Mouse (Mus musculus) WW6 (cell line): ENCODE data around the gene Fshr.

Experiments used
- DNase-seq: peaks from one replicate; pipeline ENCODE4 v3.0.0-alpha.2; 2013; ENCODE audit warnings: low read depth, low spot score

The Fshr gene

DNA sequence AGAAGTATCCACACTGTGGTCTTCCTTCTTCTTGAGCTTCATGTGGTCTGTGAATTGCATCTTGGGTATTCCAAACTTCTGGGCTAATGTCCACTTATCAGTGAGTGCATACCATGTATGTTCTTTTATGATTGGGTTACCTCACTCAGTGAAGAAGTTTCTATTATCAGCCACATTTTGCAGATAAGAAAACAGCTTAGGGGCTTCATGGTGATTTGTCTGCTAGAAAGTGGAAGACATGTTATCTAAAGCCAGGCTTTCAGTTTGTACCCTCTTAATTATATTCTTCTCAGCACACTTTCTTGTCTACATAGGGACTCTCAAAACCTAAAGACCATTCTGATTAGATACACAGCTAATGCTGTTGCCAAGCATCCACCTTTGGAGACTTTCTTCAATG, 165.8 kb downstream of the Fshr start:
- no peak for DNase-seq

GRCm38 (mm10) chr17:89032981-89033380, 167.5 kb downstream of the Fshr start:
- no peak for DNase-seq

DNA sequence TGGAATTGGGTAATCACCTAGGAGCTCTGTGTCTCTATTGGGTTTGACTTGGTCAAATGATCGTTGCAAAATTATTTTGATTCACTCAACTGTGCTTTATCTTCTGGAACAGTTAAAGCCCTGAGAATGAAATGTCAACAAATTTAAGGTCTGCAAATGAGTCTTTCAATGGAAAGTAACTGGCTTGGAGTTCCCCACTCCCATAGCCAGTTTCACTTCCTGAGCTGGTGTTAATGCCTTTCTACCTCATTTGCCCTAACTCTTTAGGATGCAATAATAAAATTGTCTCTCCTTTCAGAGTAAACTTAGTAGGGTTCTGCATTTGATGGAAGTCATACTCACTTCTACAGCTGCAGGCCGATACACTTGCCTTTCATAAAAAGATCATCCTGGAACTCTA, 181.0 kb downstream of the Fshr start:
- no peak for DNase-seq

DNA sequence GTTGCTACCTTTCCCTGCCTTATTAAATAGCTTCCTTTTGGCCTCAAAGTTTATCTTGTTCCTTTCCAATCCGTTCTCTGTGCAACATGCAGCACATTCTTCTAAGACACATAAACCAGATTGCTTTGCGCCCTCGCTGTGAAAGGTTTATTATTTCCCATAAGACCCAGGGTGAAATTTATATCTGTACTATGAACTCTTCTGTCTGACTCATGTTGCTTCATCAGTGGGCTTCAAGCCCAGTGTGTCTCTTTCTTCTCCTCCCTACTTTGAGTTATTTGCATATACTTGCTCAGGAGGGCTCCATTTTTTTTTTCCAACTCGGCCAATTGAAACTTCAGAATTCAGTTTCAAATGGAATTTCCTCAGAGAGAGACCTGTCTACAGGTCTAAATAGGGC, 183.5 kb downstream of the Fshr start:
- no peak for DNase-seq

DNA sequence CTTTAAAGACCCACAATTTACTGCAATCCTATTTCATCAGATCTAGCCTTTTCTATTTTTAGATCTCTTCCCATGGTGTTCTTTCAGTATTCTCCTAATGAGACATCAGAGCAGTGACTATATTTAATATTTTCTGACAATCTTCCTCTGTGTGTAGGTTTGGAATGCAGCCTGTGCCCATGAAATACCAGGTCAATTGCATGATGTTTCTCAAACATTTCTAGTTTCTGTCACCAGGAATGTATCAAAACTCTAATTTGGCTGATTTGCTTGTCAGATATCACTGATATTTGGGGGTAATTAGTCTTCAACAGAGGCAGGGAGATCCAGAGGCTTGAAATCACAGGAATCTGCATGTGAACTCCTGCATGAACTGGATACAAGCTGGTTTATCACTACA, 186.8 kb downstream of the Fshr start:
- no peak for DNase-seq

DNA sequence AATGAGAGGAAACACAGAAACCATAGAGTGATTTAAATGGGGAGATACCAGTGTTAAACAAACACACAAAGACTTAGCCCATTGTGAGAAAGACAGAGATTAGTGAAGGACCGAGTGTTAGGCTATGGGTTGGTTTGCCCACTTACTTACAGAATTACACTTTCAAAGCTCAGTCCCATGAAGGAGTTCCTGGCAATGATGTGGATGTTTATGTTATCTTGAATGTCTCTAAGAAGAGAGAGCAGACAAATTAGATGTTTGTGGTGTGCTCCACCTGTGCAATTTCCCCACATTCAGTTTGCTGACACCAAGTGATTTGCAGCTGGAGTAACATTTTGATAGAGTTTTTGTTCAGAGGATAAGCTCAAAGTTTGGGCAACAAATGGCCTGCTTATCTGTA, 191.4 kb downstream of the Fshr start:
- DNase-seq: no peak

- DNase-seq: no peak
Observed at GRCm38 (mm10) chr17:89008680-89009079, 191.8 kb downstream of the Fshr start.

DNA sequence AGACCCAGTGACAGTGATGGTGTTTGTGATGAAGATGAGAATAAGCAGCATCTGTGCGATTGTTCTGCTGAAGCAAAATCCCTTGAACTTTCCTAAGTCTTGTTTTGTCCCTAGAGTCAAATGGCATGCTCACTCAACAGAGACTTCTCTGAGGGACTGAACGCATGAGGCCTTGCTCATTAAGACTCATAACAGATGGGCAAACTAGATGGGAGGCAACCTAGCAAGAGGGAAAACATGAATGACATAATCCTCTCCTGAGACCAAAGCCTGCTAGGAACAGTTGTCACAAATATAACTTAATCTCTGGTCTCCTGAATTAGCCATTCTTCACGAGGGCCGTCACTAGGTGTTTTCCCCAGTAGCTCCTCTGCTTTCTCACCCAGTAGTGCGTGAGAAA, 194.5 kb downstream of the Fshr start:
- DNase-seq: no peak

DNA sequence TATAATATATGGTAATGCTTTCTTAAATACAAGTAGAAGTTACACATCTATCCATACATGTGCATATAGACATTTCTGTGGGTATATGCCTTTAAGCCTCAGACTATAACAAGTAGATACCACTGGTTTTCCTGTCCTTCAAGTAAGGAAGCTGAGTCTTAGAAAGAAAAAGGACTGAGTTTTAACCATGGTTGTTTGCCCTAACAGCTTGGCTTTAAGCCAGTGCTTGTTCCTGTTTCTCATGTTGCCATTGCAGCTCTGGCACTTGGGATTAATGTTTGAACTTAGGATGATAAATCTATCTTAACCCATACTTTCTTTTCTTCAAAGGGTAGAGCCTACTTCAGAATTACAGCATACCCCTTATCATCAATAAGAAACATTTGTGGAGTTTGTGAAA, 200.6 kb downstream of the Fshr start:
- DNase-seq: no peak

DNA sequence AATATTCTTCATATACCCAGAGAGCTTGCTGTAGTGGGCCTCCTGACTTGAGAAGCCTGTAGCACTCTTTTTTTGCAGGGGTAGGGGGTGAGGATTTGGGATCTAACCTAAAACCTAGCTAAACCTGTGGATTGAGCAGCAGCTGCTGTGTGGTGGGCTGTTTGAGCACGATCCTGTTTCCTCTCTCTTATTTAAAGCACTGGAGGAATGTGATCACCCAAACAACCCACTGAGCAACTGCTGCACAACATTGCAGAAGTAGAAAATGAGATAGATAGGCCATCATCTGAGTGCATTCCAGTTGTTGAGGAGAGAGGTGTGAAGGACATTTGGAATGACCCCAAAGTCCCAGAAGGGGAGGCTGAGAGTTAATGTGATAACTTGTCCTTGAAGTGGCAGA, 202.2 kb downstream of the Fshr start:
- DNase-seq: no peak

- no peak for DNase-seq
Observed at GRCm38 (mm10) chr17:88991238-88991637, 209.2 kb downstream of the Fshr start.

GRCm38 (mm10) chr17:88980708-88981355, 219.6 kb downstream of the Fshr start:
- DNase-seq: no peak

DNA sequence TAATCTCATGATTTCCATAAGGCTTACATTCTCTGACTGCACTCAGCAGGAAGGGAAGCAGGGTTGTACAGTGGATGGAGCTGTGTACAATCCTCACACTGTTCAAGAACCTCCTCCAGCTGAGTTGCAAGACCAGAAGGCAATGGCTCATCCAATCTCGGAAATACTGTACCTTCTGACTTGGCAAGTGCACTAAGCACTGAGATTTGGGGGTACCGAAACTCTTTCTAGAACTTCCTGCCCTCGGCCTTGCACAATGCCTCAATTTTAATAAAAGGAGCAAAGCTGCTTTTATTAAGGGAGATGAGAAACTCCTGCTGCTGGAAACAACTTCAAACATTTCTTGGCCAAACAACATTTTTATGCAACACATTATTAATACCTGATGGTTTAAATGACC, 225.9 kb downstream of the Fshr start:
- no peak for DNase-seq

- DNase-seq: no peak
Observed at GRCm38 (mm10) chr17:88966028-88966427, 234.4 kb downstream of the Fshr start.

- DNase-seq: no peak
Observed at GRCm38 (mm10) chr17:88954011-88954410, 246.5 kb downstream of the Fshr start.

DNA sequence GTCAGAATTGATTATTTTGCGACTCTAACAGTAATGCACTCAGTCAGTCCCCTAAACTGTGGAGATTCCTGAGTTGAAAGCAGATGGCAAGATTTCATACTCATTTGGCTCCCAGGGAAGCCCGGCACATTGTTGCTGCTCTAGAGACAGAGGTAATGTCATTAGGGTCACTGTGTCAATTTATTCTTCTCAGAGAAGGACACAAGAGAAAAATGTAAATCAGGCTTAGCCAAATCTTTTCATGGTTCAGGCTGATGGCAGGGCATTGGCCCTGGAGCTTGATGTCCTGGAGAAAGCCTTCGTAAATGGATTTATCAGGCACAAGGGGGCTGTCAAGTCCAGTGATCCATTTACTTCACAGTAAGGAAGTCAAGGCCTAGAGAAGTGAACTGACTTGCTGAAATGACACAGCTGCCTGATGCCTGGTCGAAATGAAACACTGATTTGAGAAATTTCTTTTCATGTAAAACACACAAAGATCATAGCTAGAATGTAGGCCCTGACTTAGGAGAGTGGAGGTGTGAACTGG, 262.3 kb downstream of the Fshr start:
- DNase-seq: no peak

DNA sequence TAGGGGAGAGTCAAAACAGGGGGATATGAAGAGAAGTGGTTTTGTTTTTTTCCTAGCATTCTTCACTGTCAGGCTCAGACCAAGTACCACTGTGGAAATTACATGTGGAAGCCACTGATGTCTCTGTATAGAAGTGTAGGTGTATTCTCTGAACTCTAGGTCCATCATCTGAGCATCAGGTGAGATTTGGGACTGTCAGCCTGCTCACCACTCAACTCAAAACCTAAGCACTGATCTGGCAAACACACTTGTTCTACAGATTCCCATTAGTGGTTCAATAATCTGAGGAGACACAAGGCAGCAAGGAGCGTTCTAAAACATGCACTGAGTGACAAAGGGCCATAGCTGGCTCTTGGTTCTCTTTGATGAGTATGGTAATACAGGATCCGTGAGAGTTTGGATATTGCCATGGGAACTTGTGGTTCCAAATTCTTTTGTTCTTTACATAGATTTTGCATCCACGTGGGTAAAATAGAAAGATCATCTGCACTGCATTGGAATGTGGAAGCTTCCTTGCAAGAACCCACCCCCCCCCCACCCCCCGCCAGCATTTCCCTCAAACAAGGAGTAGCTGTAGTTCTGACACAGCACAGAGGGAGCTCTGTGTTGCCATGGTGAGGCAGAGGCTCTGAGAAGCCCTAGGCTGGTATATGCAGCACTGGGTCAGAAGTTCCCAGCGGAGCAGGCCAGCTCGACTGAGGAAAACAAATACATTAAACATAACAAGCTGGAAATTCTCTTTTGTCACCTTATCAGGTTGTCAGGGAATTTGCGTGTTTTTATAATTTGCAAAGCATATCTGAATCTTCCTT, 262.9 kb downstream of the Fshr start:
- no peak for DNase-seq

- DNase-seq: no peak
Observed at GRCm38 (mm10) chr17:88936941-88937340, 263.5 kb downstream of the Fshr start.
